Mouse (Mus musculus) neural tube, embryonic 14.5 days (tissue): ENCODE data around the gene Hdac7. TPM values are rescaled to one million over a fixed set of nuclear protein-coding genes. Genes with fewer than 3 reads are reported as not detected.

Experiments used
- ATAC-seq: fragments of 200-750 bp; cut with Nextera tagmentation; 2 replicates; pipeline ENCODE4 v1.8.0; 2017; ENCODE audit warnings: low read depth, mild to moderate bottlenecking, moderate TSS enrichment, moderate library complexity
- H3K27ac ChIP-seq: fragments of 300-500 bp; sonication (generic); 2 replicates; pipeline ENCODE4 v1.5.1; 2014; ENCODE audit warnings: low read depth, mild to moderate bottlenecking, control low read depth, low read length, moderate library complexity, mixed read lengths
- H3K27me3 ChIP-seq: fragments of 300-500 bp; sonication (generic); 2 replicates; pipeline ENCODE4 v1.6.1; 2014; ENCODE audit warnings: low read length; ENCODE audit not compliant: control insufficient read depth, insufficient read depth
- H3K36me3 ChIP-seq: fragments of 300-500 bp; sonication (generic); 2 replicates; pipeline ENCODE4 v1.6.1; 2014; ENCODE audit warnings: low read length, mixed read lengths; ENCODE audit not compliant: control insufficient read depth, insufficient read depth
- H3K4me1 ChIP-seq: fragments of 300-500 bp; sonication (generic); 2 replicates; pipeline ENCODE4 v1.6.1; 2014; ENCODE audit warnings: low read length; ENCODE audit not compliant: control insufficient read depth, insufficient read depth
- H3K4me2 ChIP-seq: fragments of 300-500 bp; sonication (generic); 2 replicates; pipeline ENCODE4 v1.6.1; 2014; ENCODE audit warnings: mild to moderate bottlenecking, low read depth, low read length, control low read depth
- H3K4me3 ChIP-seq: fragments of 300-500 bp; sonication (generic); 2 replicates; pipeline ENCODE4 v1.5.1; 2014; ENCODE audit warnings: low read depth, low read length, control low read depth, mixed read lengths
- H3K9ac ChIP-seq: fragments of 300-500 bp; sonication (generic); replicated peaks from 2 replicates; pipeline ENCODE4 v1.6.1; 2014; ENCODE audit warnings: low read depth, mild to moderate bottlenecking, control low read depth, low read length, mixed read lengths
- H3K9me3 ChIP-seq: fragments of 300-500 bp; sonication (generic); 2 replicates; pipeline ENCODE4 v1.6.1; 2016; ENCODE audit warnings: low read length; ENCODE audit not compliant: control insufficient read depth
- whole genome bisulfite sequencing: fragments of 180-500 bp; shearing (Covaris S2); extraction: QIAGEN DNeasy Blood & Tissue Kit; methylation state at CpG from one replicate; pipeline ENCODE4 v1.1.7; 2014; 5-methylcytosine and 5-hydroxymethylcytosine counted together
- polyA plus RNA-seq: library from polyadenylated mRNA; unstranded; fragments of >200 nt; fragmentation: Nextera tagmentation; extraction: Ambion mirVana; gene quantifications from 2 replicates; pipeline ENCODE4 v1.2.1, GENCODE M21; 2014

The Hdac7 gene
- polyA plus RNA-seq, 1 experiment from 2014 or later: 28.7 TPM

GRCm38 (mm10) chr15:97786412-97787112 is 57.7 kb downstream of the Hdac7 start:
- 0 out of 2 replicates have a peak, but pooled peaks cover 3% of the 10 kb centered on the region for H3K27me3 ChIP-seq
- H3K27ac ChIP-seq: no peak overlapping the region
- H3K4me3 ChIP-seq: no peak overlapping the region
- no peaks in the 10 kb centered on the region for H3K9me3 ChIP-seq
- peaks cover 5% of the 10 kb centered on the region for H3K36me3 ChIP-seq
- H3K9ac ChIP-seq: no peak overlapping the region
- WGBS: 85% methylated on average over 10 of the region's 10 CpGs
- H3K4me1 ChIP-seq: peaks cover 9% of the 10 kb centered on the region; the same call in 1 of the 2 replicates
- ATAC-seq: no peak
- no peak overlapping the region for H3K4me2 ChIP-seq

GRCm38 (mm10) chr15:97785731-97786411 is 58.4 kb downstream of the Hdac7 start:
- Histone ChIP-seq H3K9me3 (no peaks in the 10 kb centered on the region), H3K36me3 (peaks cover 2% of the 10 kb centered on the region; the same call in 1 of the 2 replicates), H3K4me2 (no peak overlapping the region), H3K27me3 (0 out of 2 replicates have a peak, but pooled peaks cover 3% of the 10 kb centered on the region), H3K4me1 (peaks cover 9% of the 10 kb centered on the region; the same call in 1 of the 2 replicates), H3K27ac (no peak overlapping the region), H3K4me3 (no peak overlapping the region), H3K9ac (no peak overlapping the region)
- ATAC-seq: no peak
- WGBS: 81% methylated on average over 9 of the region's 9 CpGs

GRCm38 (mm10) chr15:97784561-97785161 is 59.6 kb downstream of the Hdac7 start:
- Histone ChIP-seq H3K9me3 (no peaks in the 10 kb centered on the region), H3K9ac (peak overlapping the region; percentile 83), H3K4me3 (peak overlapping the region; percentile 61), H3K27me3 (0 out of 2 replicates have a peak, but pooled peaks cover 3% of the 10 kb centered on the region), H3K36me3 (no peaks in the 10 kb centered on the region), H3K4me1 (peaks cover 9% of the 10 kb centered on the region; the same call in 1 of the 2 replicates), H3K4me2 (peak overlapping the region; percentile 75), H3K27ac (peak overlapping the region; percentile 60)
- peak; percentile 57 for ATAC-seq
- WGBS: 4% methylated on average over 45 of the region's 45 CpGs

DNA sequence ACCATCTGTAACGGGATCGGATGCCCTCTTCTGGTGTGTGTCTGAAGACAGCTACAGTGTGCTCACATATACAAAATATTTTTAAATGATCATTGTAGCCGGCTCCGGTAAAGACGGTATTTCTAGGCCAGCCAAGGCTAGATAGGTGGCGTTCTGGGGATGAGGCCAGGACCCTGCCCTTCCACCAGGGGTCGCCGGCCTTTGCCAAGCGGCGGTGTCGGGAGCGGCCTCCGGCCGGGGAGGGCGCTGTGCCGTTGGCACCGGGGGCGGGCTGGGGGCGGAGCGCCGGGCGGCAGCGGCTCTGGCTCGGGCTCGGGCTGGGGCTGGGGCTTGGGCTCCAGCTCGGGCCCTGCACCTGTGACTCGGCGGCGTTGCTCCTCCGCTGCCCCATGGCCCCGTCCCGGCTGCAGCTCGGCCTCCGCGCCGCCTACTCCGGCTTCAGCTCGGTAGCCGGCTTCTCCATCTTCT is 60.2 kb downstream of the Hdac7 start:
- Histone ChIP-seq H3K9me3 (no peaks in the 10 kb centered on the region), H3K4me3 (peak overlapping the region; percentile 61), H3K27ac (peak overlapping the region; percentile 60), H3K9ac (peak overlapping the region; percentile 83), H3K4me1 (peaks cover 9% of the 10 kb centered on the region; the same call in 1 of the 2 replicates), H3K27me3 (0 out of 2 replicates have a peak, but pooled peaks cover 3% of the 10 kb centered on the region), H3K4me2 (peak overlapping the region; percentile 75), H3K36me3 (no peaks in the 10 kb centered on the region)
- 3% methylated on average over 39 of the region's 39 CpGs for WGBS
- peak; percentile 86 for ATAC-seq

DNA sequence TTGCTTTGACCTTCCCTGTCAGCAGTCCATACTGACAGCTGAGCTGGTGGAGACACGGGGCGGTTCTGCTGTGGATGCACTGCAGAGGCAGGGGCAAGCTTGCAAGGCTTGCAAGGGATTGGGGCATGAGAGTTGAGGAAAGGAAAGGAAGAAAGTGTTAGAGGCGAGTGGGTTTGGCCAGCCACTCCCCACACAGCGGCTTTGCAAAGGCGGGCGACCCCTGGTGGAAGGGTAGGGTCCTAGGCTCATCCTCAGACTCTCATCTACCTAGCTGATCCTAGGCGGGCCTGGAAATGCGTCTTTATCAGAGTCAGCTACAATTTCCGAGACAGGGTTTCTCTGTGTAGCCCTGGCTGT is 61.6 kb downstream of the Hdac7 start:
- Histone ChIP-seq H3K4me1 (peaks cover 9% of the 10 kb centered on the region; the same call in 1 of the 2 replicates), H3K36me3 (no peaks in the 10 kb centered on the region), H3K27me3 (0 out of 2 replicates have a peak, but pooled peaks cover 3% of the 10 kb centered on the region), H3K9ac (no peak overlapping the region), H3K27ac (no peak overlapping the region), H3K9me3 (no peaks in the 10 kb centered on the region), H3K4me2 (0 out of 2 replicates have a peak overlapping the region, but pooled peaks have one; percentile 20), H3K4me3 (no peak overlapping the region)
- no peak for ATAC-seq
- WGBS: 6% methylated on average over 9 of the region's 9 CpGs

- Histone ChIP-seq H3K4me3 (no peak overlapping the region), H3K4me2 (0 out of 2 replicates have a peak overlapping the region, but pooled peaks have one; percentile 20), H3K9me3 (no peaks in the 10 kb centered on the region), H3K9ac (no peak overlapping the region), H3K4me1 (peaks cover 9% of the 10 kb centered on the region; the same call in 1 of the 2 replicates), H3K27me3 (0 out of 2 replicates have a peak, but pooled peaks cover 3% of the 10 kb centered on the region), H3K36me3 (no peaks in the 10 kb centered on the region), H3K27ac (no peak overlapping the region)
- ATAC-seq: no peak
- WGBS: 10% methylated on average over 24 of the region's 24 CpGs
Observed at GRCm38 (mm10) chr15:97781961-97782748, 62.1 kb downstream of the Hdac7 start.

DNA sequence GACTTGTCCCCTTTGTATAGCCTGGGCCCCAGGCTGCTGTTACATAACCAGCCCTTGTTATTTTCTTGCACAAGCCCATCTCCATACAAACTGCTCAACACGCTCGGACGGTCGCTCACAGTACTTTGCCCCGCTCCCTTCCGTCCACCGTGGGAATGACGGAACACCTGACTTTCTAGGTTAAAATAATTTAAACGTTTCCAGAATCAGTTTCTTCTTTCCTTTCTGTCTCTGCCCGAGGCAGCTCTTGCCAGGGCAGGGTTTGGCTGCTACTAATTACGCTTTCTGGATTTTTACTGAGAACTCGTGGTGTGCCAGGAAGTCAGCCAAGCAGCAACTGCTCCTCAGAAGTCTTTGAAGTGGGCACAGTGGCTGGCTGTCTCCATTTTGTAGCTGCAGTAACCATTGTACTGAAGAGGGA is 63.7 kb downstream of the Hdac7 start:
- ATAC-seq: no peak
- Histone ChIP-seq H3K4me3 (no peak overlapping the region), H3K9ac (no peak overlapping the region), H3K4me1 (peaks cover 9% of the 10 kb centered on the region; the same call in 1 of the 2 replicates), H3K9me3 (no peaks in the 10 kb centered on the region), H3K27me3 (0 out of 2 replicates have a peak, but pooled peaks cover 3% of the 10 kb centered on the region), H3K27ac (no peak overlapping the region), H3K36me3 (no peaks in the 10 kb centered on the region), H3K4me2 (no peak overlapping the region)
- WGBS: 76% methylated on average over 12 of the region's 12 CpGs

DNA sequence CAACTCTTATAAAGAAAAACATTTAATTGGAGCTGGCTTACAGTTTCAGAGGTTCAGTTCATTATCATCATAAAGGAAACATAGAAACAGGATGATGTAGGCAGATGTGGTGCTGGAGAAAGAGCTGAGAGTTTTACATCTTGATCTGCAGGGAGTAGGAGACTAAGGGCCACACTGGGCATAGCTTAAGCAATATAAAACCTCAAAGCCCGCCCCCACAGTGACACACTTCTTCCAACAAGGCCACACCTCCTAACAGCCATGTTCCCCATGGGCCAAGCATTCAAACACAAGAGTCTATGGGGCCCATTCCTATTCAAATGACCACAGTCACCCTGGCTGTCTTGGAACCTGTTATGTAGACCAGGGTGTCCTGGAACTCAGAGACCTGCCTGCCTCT is 64.7 kb downstream of the Hdac7 start:
- H3K4me3 ChIP-seq: no peak overlapping the region
- H3K4me1 ChIP-seq: peaks cover 6% of the 10 kb centered on the region; the same call in 1 of the 2 replicates
- no peak for ATAC-seq
- no peak overlapping the region for H3K27ac ChIP-seq
- no peaks in the 10 kb centered on the region for H3K9me3 ChIP-seq
- no peak overlapping the region for H3K9ac ChIP-seq
- no peaks in the 10 kb centered on the region for H3K36me3 ChIP-seq
- H3K4me2 ChIP-seq: no peak overlapping the region
- H3K27me3 ChIP-seq: 0 out of 2 replicates have a peak, but pooled peaks cover 3% of the 10 kb centered on the region
- 83% methylated on average over 1 of the region's 1 CpGs for WGBS
